Mouse (Mus musculus) C2C12 (cell line): ENCODE data around the gene Ddo. TPM values are rescaled to one million over a fixed set of nuclear protein-coding genes. Genes with fewer than 3 reads are reported as not detected.

Source experiments
- H3K27me3 ChIP-seq: one replicate; pipeline ENCODE4 v1.6.1; 2011; ENCODE audit not compliant: control insufficient read depth, insufficient read depth, insufficient read length
- H3K36me3 ChIP-seq: one replicate; pipeline ENCODE4 v1.6.1; 2011; ENCODE audit not compliant: control insufficient read depth, insufficient read depth
- H3K4me3 ChIP-seq: one replicate; pipeline ENCODE4 v1.5.1; 2011; ENCODE audit warnings: mild to moderate bottlenecking, control low read depth; ENCODE audit not compliant: poor library complexity, insufficient read depth, severe bottlenecking
- H3K79me2 ChIP-seq: one replicate; pipeline ENCODE4 v1.6.1; 2011; ENCODE audit not compliant: control insufficient read depth, insufficient read depth
- H3K79me3 ChIP-seq: one replicate; pipeline ENCODE4 v1.6.1; 2011; ENCODE audit warnings: low read depth, control low read depth
- H3ac ChIP-seq: one replicate; pipeline ENCODE3; 2011; ENCODE audit warnings: low read depth; ENCODE audit not compliant: control insufficient read depth, insufficient read length
- CEBPB ChIP-seq: IDR thresholded peaks from one replicate; pipeline ENCODE4 v1.6.1; 2011; ENCODE audit warnings: low read depth, mild to moderate bottlenecking, control low read depth, moderate library complexity
- CTCF ChIP-seq: IDR thresholded peaks from one replicate; pipeline ENCODE4 v1.5.1; 2011; ENCODE audit not compliant: control insufficient read depth, insufficient read depth, insufficient read length
- FOSL1 ChIP-seq: IDR thresholded peaks from one replicate; pipeline ENCODE4 v1.8.0; 2011; ENCODE audit warnings: mild to moderate bottlenecking, low read length; ENCODE audit not compliant: poor library complexity, insufficient read depth, severe bottlenecking
- MAX ChIP-seq: IDR thresholded peaks from one replicate; pipeline ENCODE4 v1.6.1; 2011; ENCODE audit warnings: mild to moderate bottlenecking, control low read depth
- MYOD1 ChIP-seq: IDR thresholded peaks from one replicate; pipeline ENCODE4 v1.6.1; 2011; ENCODE audit warnings: low read depth; ENCODE audit not compliant: control insufficient read depth, insufficient read length
- MYOG ChIP-seq: IDR thresholded peaks from one replicate; pipeline ENCODE4 v1.6.1; 2011; ENCODE audit not compliant: control insufficient read depth, insufficient read length; ENCODE audit errors: extremely low read depth
- USF1 ChIP-seq: IDR thresholded peaks from one replicate; pipeline ENCODE4 v1.6.1; 2011; ENCODE audit warnings: low read depth, mild to moderate bottlenecking, control low read depth, moderate library complexity
- polyA plus RNA-seq: library from polyadenylated mRNA; unstranded; fragments of >200 nt; fragmentation: generic; extraction: Trizol; gene quantifications from one replicate; pipeline ENCODE4 v1.2.1, GENCODE M21; 2012; ENCODE audit warnings: missing spikeins

Ddo gene
- polyA plus RNA-seq, 1 experiment, result not detected

DNA sequence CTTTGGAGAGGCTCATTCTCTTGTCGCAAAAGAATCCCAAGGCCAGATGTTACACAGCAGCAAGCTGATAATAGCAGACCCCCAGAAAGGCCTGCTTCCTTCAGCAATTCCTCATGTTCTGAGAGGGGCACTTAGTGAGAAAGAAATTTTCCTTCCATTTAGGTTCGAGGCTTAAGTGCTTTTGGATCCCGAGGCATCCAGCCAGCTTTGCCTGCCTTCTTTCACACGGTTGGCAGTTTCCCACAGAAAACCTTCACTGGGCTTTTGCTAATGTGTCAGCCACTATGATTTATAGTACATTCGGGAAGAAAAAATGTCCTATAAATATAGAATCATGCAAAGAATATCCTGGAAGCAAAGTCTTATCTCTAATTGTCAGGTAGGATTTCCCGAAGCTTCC is 89.3 kb downstream of the Ddo start:
- H3K36me3 ChIP-seq, result no peaks in the 10 kb centered on the region
- H3K4me3 ChIP-seq, result no peak overlapping the region
- TF ChIP-seq CTCF, result no peak
- no peak for TF ChIP-seq FOSL1
- TF ChIP-seq CEBPB, result no peak
- H3K79me2 ChIP-seq, result no peaks in the 10 kb centered on the region
- no peaks in the 10 kb centered on the region for H3K79me3 ChIP-seq
- H3ac ChIP-seq, result no peak overlapping the region
- H3K27me3 ChIP-seq, result no peaks in the 10 kb centered on the region

DNA sequence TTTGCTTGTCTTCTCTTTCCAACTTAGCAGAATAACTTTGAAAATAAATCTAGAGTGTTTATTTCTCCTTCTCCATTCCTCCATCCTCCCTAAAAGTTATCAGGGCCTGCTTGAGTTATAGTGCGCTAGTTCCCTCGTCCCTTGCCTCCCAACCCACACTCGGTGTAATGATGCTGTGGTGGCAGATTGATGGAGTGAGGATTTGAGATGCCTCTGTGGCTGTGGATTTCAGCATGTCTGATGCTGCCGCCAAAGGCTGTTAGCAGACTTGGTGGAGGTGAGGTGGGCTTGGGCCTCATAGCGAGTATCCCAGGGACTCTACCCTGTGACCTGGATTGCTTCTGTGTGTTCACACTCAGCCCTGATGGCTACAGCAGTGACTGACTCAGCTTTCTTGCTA is 91.1 kb downstream of the Ddo start:
- TF ChIP-seq MYOD1 (no peak), FOSL1 (no peak), MAX (no peak), USF1 (no peak), MYOG (no peak), CEBPB (no peak), CTCF (no peak)
- Histone ChIP-seq H3K79me3 (no peaks in the 10 kb centered on the region), H3K79me2 (no peaks in the 10 kb centered on the region), H3K36me3 (no peaks in the 10 kb centered on the region), H3K27me3 (no peaks in the 10 kb centered on the region), H3K4me3 (no peak overlapping the region), H3ac (no peak overlapping the region)

DNA sequence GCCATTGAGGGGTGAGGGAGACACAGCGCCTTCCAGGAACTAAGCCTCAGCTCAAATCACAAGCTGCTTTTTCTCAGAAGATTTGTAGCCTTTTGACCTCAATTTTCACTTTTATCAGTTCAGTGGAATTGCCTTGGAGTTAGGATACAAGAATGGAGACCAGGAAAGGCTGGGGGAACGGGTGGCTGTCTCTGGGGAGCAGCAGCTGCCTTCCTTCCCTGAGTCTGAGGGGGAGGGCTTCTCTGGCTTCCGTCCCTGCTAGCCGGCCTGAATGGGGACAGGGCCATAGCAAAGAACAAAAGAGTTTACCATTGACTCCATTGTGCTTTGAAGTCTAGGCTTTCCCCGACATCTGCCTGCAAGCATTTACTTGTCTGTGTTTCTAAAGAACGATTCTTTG is 94.5 kb downstream of the Ddo start:
- H3K27me3 ChIP-seq, result no peaks in the 10 kb centered on the region
- no peaks in the 10 kb centered on the region for H3K79me2 ChIP-seq
- no peaks in the 10 kb centered on the region for H3K36me3 ChIP-seq
- H3ac ChIP-seq, result no peak overlapping the region
- no peak for TF ChIP-seq MYOD1
- TF ChIP-seq USF1, result no peak
- no peak for TF ChIP-seq FOSL1
- TF ChIP-seq MAX, result no peak
- TF ChIP-seq MYOG, result no peak
- TF ChIP-seq CTCF, result no peak
- no peak for TF ChIP-seq CEBPB
- no peaks in the 10 kb centered on the region for H3K79me3 ChIP-seq
- no peak overlapping the region for H3K4me3 ChIP-seq

DNA sequence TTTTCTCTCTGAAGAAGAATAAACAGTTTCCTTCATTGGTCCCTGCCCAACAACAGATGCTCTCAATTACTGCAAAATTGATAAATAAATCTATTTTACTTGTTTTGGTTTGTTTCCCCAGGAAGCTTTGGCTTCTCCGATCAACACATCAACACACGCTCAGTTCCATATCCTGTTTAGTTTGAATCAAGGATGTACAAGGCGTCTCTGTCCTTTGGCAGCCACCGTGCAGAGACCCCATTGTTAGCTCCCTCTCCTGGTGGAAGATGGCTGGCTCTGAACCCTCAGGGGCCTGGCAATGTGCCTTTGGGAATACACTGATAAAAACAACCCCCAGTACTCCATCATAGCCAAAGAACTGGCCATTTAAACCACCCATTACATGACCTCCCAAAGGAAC is 95.3 kb downstream of the Ddo start:
- TF ChIP-seq FOSL1 (no peak), CTCF (no peak), MYOD1 (no peak), MYOG (no peak), MAX (no peak), CEBPB (no peak), USF1 (no peak)
- H3K36me3 ChIP-seq, result no peaks in the 10 kb centered on the region

DNA sequence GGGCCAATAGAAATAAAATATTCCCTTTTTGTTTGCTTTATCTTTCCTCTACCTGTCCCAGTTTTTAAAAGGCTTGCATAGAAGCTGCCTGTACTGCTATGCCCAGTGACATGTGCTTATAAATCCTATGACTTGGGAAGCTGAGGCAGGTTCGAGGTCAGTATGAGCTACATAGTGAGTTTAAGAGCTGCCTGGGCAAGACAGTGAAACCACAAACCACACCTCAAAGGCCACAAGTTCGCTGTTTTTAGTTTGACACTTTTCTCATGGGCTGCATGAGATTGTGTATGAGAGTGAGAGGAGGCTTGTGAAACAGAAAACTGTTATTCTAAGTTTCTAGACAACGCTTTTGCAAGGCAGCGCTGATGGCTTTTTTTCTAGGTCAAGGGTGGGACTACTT is 95.7 kb downstream of the Ddo start:
- TF ChIP-seq MAX, result no peak
- TF ChIP-seq CEBPB, result no peak
- TF ChIP-seq CTCF, result no peak
- no peak for TF ChIP-seq USF1
- no peak for TF ChIP-seq MYOG
- TF ChIP-seq MYOD1, result no peak
- TF ChIP-seq FOSL1, result no peak
- Histone ChIP-seq H3ac (no peak overlapping the region), H3K36me3 (no peaks in the 10 kb centered on the region), H3K27me3 (no peaks in the 10 kb centered on the region), H3K79me3 (no peaks in the 10 kb centered on the region), H3K79me2 (no peaks in the 10 kb centered on the region), H3K4me3 (no peak overlapping the region)

More for the DNA sequence above, 95.3 kb downstream of the Ddo start:
- Histone ChIP-seq H3K79me2 (no peaks in the 10 kb centered on the region), H3K4me3 (no peak overlapping the region), H3K27me3 (no peaks in the 10 kb centered on the region), H3ac (no peak overlapping the region), H3K79me3 (no peaks in the 10 kb centered on the region)

DNA sequence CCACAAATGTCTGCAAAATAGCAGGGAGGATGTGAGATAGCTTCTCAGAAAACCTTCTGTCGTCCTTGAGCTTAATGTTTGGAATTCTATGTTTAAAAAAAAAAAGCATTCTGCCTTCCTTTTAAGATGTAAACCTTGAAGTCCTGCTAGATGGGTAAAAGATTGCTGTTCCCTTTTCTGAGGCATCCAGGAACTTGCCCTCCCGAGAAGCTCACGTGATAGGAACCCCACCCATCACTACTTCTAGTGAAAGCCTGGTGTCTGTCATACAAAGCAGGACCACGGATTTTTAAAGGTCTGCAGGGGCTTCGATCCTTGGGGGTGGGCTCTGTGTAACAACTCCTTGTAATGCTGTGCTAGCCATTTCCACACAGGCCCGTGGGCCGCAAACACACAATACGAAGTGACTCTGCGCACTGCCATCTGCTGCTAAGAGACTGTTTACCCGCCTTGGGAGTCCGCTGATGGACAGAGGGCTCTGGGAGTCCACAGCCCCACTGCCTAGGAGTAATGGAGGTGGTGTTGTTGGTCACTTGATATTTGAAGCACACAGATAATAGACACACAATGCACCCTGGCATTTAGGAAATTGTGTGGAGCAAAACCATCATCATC is 96.6 kb downstream of the Ddo start:
- Histone ChIP-seq H3ac (no peak overlapping the region), H3K79me3 (no peaks in the 10 kb centered on the region), H3K36me3 (no peaks in the 10 kb centered on the region), H3K4me3 (no peak overlapping the region), H3K27me3 (no peaks in the 10 kb centered on the region), H3K79me2 (no peaks in the 10 kb centered on the region)
- no peak for TF ChIP-seq FOSL1
- TF ChIP-seq MYOG, result no peak
- TF ChIP-seq MAX, result no peak
- TF ChIP-seq USF1, result no peak
- no peak for TF ChIP-seq CTCF
- TF ChIP-seq CEBPB, result no peak
- no peak for TF ChIP-seq MYOD1
